Mouse (Mus musculus): ENCODE measurements around the gene Mark3.
"Not testable (repeated sequence)": the region's sequence is repeated elsewhere in the genome, so short reads cannot be mapped to it uniquely, and the experiment has no call there.

Gene Mark3

GRCm38 (mm10) chr12:111574074-111574886 is at the start of gene Mark3:
Gene Mark3, plus strand, starts transcription at chr12:111574523.
- DNase-seq: peak; percentile 96

DNA sequence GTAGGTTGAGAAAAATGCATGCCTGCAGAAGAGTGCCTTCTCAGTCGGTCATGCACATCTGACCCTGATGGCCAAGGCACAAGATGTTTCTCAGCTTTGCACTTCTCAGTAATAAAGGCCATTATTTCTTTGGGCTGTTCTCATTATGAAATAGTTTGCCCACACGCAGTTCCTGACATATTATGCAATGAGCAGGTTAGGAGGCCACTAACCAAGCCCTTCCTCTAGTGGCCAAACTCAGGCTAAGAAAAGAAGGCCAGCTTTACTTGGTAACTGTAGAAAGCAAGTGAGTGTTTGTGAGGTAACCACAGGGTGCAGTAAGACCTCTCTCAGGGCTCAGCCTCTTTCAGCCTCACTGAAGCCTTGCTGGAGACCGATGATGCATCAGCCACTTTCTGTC is 49.4 kb upstream of the Mark3 start:
- no peak for DNase-seq

DNA sequence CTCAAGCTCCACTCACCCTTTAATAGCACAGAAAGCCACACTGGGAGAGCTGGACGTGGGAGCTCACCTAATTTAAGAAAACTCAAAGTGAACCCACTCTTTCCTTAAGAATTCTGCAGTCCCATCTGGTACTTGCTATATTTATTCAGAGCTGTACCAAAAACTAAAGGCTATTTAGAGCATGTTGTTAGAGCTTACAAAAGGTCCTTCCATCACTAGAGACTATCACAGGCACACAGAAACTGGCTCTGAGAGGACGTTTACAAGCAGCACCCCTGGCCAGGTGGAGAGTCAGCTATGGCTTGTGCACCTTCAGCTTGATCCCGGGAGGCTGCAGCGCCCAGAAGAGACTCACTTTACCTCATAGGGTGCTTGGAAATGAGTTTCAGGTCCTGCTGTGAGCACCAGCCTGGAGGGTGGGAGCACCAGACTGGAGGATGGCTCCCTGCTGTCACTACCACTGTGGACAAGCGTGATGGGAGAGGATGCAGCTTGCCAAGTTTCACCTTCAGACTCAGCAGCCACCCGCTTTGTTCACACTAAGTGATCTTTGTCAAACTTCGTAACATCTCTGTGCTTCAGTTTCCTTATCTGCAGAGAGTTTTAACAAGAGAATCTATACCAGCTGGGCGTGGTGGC is 46.6 kb upstream of the Mark3 start:
- DNase-seq: peak; percentile 40

DNA sequence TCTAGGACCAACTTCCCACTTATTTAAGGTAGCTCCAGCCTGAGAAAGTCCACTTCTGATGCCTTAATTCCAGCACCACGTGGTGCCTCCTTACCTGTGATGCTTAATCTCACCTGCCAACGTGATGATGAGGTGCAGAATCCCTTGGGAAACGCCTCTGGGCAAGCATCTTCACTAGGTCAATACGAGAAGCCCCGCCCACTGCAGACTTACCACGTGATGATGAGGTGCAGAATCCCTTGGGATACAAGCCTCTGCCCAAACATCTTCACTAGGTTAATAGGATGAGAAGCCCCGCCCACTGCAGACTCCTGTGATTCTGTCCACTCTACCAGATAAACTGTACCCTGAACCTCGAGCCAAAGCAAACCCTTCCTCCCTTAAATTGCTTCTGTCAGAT is 45.1 kb upstream of the Mark3 start:
- DNase-seq: no peak

DNA sequence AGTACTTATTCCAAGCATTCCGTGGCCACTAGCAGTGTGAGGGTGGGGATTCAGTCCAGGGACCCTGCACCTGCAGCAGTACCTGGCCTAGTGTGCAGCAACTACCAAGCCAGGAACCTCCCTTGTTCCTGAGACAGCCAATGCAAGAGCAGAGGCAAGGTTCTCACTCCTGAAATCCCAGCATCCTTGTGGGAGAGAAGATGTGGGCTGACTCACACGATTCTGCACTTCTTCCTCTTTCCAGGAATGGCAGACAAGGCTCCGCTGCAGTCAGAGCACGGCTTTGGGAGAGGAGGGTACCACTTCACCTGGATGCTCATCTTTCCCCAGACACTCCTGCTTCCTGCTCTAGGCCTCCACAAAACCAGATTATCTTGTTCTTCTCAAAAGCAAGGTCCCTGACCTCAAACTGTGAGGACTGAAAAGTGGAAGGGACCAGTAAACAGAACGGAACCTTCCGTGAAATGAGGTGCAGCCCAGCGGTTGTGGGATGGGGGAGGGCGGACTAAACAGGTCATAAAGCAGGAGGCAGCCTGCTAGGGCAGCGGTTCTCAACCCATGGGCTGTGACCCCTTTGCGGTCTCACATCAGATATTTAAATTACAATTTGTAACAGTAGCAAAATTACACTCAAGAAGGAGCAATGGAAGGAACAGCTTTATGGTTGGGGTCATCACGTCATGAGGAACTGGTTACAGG is 41.1 kb upstream of the Mark3 start:
- DNase-seq: no peak

GRCm38 (mm10) chr12:111535281-111535680 is 39.0 kb upstream of the Mark3 start:
- no peak for DNase-seq

DNA sequence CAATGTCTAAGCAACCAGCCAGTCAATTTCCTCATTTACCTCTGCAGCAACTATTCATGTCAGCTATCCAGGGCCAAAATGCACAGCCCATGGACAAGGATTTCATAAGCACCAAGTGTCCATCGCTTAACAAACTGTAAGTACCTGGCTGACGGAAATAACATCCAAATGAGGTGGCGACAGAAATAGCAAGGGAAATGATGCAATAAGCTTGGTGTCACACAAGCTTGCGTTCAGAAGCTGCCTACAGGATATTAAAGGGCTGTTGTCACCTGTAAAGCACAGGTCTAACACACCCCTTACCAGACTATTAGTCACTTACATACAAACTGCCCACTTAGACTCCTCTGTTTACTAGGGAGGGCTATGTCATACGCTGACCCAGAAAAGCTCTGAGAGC is 38.6 kb upstream of the Mark3 start:
- DNase-seq: no peak

DNA sequence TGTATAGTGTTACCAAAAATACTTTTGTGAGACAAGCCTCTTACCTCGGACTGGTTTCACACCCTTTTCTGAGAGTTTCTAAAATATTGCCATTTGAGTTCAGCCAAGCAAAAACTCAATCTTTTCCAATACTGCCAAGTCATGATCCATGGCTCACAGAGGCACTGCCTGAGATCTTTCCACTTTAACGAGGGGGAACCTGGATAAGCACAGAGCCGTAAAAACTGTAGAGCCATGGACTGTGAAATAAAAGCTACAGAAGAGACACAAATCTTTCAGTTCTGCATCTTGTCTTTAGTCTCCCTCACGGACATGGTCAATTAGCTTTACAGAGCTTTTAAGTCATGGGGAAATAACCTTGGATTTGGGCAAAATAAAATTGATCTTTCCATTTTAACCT is 37.6 kb upstream of the Mark3 start:
- no peak for DNase-seq

GRCm38 (mm10) chr12:111537341-111537740 is 37.0 kb upstream of the Mark3 start:
- peak; percentile 35 for DNase-seq

GRCm38 (mm10) chr12:111537796-111538291 is 36.5 kb upstream of the Mark3 start, which contains the start of gene Eif5:
Gene Eif5, plus strand, starts transcription at chr12:111538016.
- DNase-seq: peak; percentile 99

- DNase-seq: peak; percentile 74
Observed at GRCm38 (mm10) chr12:111538292-111539040, 35.9 kb upstream of the Mark3 start.

GRCm38 (mm10) chr12:111539041-111539345 is 35.3 kb upstream of the Mark3 start:
- DNase-seq: no peak

- DNase-seq: no peak
Observed at GRCm38 (mm10) chr12:111547070-111547469, 27.3 kb upstream of the Mark3 start.

DNA sequence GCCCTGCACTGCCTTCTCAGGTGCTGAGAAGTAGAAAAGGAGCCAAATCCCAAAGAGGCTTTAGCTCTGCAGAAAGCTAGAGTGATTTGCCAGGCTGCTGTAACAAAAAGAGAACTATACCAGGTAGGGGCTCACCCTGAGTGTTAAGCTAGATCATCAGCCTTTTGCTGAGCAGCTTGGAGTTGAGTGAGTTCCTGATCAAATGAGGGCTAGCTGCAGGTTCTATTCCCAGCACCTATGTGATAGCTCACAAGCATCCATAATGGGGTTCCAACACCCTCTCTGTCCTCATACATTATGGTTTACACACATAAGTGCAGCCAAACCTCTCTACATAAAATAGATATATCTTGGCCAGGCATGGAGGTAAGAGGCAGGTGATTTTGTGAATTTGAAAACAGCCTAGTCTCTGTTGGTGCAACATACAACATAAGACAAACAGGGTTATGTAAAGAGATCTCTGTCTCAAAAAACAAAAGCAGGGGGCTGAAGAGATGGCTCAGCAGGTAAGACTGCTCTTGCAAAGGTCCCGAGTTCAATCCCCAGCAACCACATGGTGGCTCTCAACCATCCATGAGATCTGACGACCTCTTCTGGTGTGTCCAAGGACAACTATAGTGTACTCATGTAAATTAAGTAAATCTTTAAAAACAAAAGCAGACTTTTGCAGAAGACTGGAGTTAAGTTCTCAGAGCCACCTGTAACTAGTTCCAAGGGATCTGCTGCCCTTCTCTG is 25.6 kb upstream of the Mark3 start:
- no peak for DNase-seq

DNA sequence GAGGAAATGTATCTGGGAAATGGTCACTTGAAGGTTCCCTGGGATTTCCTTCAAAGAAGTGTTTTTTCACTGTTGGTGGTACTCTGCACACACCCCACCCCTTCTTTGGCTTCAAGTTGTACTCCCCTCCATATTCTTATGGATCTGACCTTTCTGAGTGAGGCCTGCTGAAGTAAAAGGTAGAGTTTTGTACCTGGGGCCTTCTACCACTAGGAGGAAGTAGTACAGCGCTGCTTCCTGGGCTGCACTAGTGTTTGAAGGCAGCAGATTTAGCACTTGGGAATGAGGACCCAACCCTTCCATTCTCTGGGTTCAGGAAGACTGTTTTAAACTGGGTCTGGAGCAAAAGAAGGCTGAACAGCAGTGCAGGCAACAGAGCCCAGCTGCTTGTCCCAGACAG is 23.6 kb upstream of the Mark3 start:
- DNase-seq: no peak

GRCm38 (mm10) chr12:111552342-111552741 is 22.0 kb upstream of the Mark3 start:
- no peak for DNase-seq

DNA sequence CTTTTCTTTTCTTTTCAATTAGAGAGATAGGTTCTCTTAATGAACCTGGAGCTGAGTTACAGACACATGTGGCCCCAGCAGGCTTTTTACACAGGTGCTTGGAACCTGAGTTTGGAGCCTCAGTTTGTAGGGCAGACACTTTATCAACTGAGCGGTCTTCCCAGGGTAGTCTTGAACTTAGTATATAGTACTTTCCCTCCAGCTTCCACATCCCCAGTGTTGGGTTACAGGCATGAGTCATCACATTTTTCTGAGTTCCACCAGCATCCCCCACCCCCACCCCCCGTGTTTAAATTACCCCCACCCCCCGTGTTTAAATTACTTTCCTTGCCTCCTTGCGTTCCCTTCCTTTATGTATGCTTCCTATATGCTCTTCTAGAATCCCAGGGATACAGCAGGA is 19.0 kb upstream of the Mark3 start:
- DNase-seq: no peak

- DNase-seq: not testable (repeated sequence)
Observed at GRCm38 (mm10) chr12:111555893-111556292, 18.4 kb upstream of the Mark3 start.

DNA sequence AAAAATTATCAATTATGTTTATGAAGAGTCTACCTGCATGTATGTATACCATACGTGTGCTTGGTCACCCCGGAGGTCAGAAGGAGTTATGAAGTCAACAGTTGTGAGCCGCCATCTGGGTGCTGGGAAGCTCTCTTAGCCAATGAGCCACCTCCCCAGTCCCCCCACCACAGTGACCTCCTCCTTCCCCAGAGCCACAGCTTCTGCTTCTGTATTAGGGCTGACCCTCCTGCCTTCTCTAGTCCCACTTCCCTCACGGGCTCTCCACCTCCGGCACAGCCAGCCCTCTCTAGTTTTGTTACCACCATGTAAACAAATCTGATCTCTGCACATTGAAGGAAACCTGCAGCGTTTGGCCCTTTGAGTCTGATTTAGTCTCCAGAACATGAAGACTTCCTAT is 16.8 kb upstream of the Mark3 start:
- DNase-seq: no peak

DNA sequence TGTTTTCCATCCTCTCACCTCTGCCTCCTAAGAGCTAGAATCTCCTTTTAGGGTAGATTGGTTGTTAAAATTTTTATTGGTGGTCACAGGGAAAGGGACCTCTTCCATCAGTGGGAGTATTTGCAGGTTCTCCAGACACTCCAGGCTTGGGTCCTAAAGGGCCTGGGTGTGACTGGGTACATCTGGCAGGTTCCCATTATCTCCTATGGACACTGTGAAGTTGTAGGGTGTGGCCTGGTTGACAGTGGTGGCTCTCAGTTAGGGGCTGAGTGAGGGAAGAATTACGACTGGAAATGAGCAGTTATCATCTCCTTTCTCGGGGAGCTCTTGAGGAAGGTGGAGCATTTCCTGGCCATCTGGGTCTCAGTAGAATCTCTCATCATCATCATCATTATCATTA is 15.7 kb upstream of the Mark3 start:
- no peak for DNase-seq

DNA sequence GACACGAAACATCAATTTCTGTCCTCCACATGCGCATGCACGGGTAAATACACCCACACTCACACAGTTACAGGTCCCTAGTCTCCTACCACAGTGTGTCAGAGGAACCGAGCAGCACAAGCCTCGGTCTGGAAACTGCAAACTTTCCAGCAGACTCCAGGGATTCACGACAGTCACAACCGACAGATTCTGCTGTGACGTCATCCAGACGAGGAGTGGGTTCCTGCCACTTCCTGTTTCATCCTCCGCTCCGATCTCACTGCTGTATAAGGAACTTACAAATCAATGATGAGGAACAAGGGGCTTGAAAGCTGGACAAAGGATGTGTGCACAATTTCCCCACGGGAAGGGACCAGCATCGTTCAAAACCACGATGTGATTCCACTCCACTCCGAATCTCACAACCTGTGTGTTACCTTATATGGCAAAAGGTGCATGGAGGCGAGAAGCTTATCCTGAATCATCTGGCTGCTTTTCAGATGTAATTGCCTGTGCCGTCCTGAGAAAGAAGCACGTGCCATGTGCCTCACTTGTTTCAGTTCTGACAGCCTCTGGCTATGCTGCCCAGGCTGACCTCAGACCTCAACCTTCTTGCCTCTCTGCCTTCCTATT is 14.6 kb upstream of the Mark3 start:
- peak; percentile 85 for DNase-seq

DNA sequence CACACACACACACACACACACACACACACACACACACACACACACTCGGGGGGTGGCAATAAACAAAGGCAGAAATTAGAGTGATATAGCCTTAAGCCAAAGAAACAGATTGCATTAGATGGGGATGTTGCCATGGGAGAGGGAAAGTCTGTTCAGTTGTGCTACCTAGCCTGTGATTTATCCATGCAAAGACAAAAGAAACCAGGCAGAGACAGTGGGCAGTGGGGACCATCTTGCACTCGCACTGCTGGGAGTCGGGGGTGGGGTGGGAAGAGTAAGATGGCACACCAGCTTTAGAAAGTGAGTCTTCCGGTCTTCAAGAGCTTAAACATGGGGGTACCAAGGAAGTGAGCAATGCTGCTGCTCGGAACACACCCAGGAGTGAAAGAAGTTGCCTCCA is 14.0 kb upstream of the Mark3 start:
- DNase-seq: peak; percentile 45
